Mouse (Mus musculus) kidney, postnatal 0 days (tissue): Measurements from ENCODE around the gene Cst8. TPM values are rescaled to one million over a fixed set of nuclear protein-coding genes. Genes with fewer than 3 reads are reported as not detected.

ENCODE experiments used
- ATAC-seq: fragments of 200-750 bp; cut with Nextera tagmentation; replicated peaks from 2 replicates; pipeline ENCODE4 v1.8.0; 2017; ENCODE audit warnings: low read depth, moderate number of reproducible peaks, moderate TSS enrichment, moderate library complexity; ENCODE audit not compliant: low FRiP score
- DNase-seq: peaks from one replicate; pipeline ENCODE4 v3.0.0-alpha.2; 2016; ENCODE audit warnings: low spot score
- H3K27ac ChIP-seq: fragments of 300-500 bp; sonication (generic); 2 replicates; pipeline ENCODE4 v1.5.1; 2014; ENCODE audit warnings: mild to moderate bottlenecking
- H3K27me3 ChIP-seq: fragments of 300-500 bp; sonication (generic); 2 replicates; pipeline ENCODE4 v1.6.1; 2014; ENCODE audit warnings: low read length, mixed read lengths; ENCODE audit not compliant: insufficient read depth
- H3K36me3 ChIP-seq: fragments of 300-500 bp; sonication (generic); 2 replicates; pipeline ENCODE4 v1.6.1; 2014; ENCODE audit warnings: low read length, mixed read lengths; ENCODE audit not compliant: insufficient read depth
- H3K4me1 ChIP-seq: fragments of 300-500 bp; sonication (generic); replicated peaks from 2 replicates; pipeline ENCODE4 v1.6.1; 2014; ENCODE audit warnings: antibody characterized with exemption, low read length, mixed read lengths; ENCODE audit not compliant: insufficient read depth
- H3K4me2 ChIP-seq: fragments of 300-500 bp; sonication (generic); 2 replicates; pipeline ENCODE4 v1.6.1; 2014; ENCODE audit warnings: mild to moderate bottlenecking, low read length, moderate library complexity, mixed read lengths
- H3K4me3 ChIP-seq: fragments of 300-500 bp; sonication (generic); replicated peaks from 2 replicates; pipeline ENCODE4 v1.5.1; 2014; ENCODE audit warnings: low read depth, low read length
- H3K9ac ChIP-seq: fragments of 300-500 bp; sonication (generic); 2 replicates; pipeline ENCODE4 v1.6.1; 2014; ENCODE audit warnings: low read depth, low read length
- H3K9me3 ChIP-seq: fragments of 300-500 bp; sonication (generic); replicated peaks from 2 replicates; pipeline ENCODE4 v1.6.1; 2016; ENCODE audit warnings: low read length, inconsistent platforms, mixed read lengths
- CTCF ChIP-seq: IDR thresholded peaks from 2 replicates; pipeline ENCODE4 v1.5.1; 2016; ENCODE audit warnings: antibody characterized with exemption, low read depth, mild to moderate bottlenecking, moderate library complexity
- WGBS: fragments of 180-500 bp; shearing (Covaris S2); extraction: QIAGEN DNeasy Blood & Tissue Kit; methylation state at CpG from one replicate; pipeline ENCODE4 v1.1.7; 2014; 5-methylcytosine and 5-hydroxymethylcytosine counted together
- polyA plus RNA-seq: library from polyadenylated mRNA; unstranded; fragments of >200 nt; fragmentation: Nextera tagmentation; extraction: Ambion mirVana; gene quantifications from 2 replicates; pipeline ENCODE4 v1.2.1, GENCODE M21; 2015

Cst8 gene
- polyA plus RNA-seq, 1 experiment from 2014 or later = not detected

DNA sequence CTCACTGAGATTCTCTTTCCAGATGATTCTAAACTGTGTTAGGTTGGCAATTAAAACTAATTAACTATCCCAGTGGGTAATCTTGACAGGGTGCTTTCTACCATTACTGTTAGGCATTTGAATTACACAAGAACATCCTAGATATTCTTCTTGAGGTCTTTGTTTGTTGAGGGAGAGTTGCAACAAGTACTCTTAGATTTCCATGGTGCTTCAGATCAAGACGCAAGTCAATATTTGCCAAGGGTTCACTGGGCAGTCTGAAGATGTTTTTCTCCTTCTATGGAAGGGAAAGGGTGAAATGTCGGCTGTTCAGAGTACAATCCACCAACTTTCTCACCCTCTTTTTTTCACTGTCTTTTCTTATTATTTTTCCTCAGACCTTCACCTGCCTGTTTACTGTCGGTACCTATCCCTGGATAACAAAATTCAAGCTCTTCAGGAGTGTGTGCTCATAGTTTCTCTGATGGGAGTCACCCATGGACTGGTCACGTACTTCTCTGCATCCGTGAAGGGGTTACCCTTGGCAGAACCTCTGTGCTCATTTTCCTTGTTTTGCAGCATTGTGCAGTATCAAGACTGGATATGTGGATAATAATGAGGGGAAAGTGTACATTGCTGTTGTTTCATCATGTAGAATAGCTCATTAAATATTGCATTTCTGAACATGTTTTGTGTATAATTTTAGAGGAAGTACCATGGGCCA is 39.6 kb downstream of the Cst8 start:
- Histone ChIP-seq H3K27ac (no peak overlapping the region), H3K27me3 (no peaks in the 10 kb centered on the region), H3K4me3 (no peak overlapping the region), H3K9me3 (no peaks in the 10 kb centered on the region), H3K4me2 (no peak overlapping the region), H3K9ac (no peak overlapping the region), H3K4me1 (no peaks in the 10 kb centered on the region), H3K36me3 (no peaks in the 10 kb centered on the region)
- no peak for TF ChIP-seq CTCF
- ATAC-seq = no peak
- no peak for DNase-seq
- WGBS = 86% methylated on average over 5 of the region's 5 CpGs

DNA sequence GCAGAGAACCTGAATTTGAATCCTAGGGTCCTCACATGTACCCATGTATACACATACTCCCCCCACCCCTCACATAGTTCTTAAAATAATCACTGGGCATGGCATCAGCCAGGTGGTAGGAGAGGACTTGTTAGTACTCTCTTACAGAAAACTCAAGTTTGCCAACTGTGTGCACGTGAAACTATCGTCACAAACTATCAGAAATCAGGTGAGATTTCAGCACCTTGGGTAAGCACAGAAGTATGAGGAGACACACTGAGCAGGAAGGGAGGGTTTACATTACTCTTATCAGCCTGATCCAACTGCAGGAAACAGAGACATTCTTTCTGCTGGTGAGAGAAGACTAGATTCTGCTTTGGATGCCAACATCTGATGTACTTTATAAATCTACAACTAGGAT is 40.6 kb downstream of the Cst8 start:
- H3K4me3 ChIP-seq = no peak overlapping the region
- TF ChIP-seq CTCF = no peak
- no peaks in the 10 kb centered on the region for H3K4me1 ChIP-seq
- DNase-seq (no peak), ATAC-seq (no peak)
- no peak overlapping the region for H3K27ac ChIP-seq
- H3K4me2 ChIP-seq = no peak overlapping the region
- H3K27me3 ChIP-seq = no peaks in the 10 kb centered on the region
- H3K9me3 ChIP-seq = no peaks in the 10 kb centered on the region
- H3K9ac ChIP-seq = no peak overlapping the region
- no peaks in the 10 kb centered on the region for H3K36me3 ChIP-seq
- 86% methylated on average over 2 of the region's 2 CpGs for WGBS

- WGBS = 45% methylated on average over 8 of the region's 8 CpGs
- peak; percentile 86 for TF ChIP-seq CTCF
- Histone ChIP-seq H3K9me3 (no peaks in the 10 kb centered on the region), H3K9ac (no peak overlapping the region), H3K4me1 (no peaks in the 10 kb centered on the region), H3K27ac (no peak overlapping the region), H3K27me3 (no peaks in the 10 kb centered on the region), H3K4me3 (no peak overlapping the region), H3K36me3 (no peaks in the 10 kb centered on the region), H3K4me2 (no peak overlapping the region)
- ATAC-seq (peak; percentile 69), DNase-seq (peak; percentile 80)
These were observed 52.7 kb downstream of the Cst8 start for GRCm38 (mm10) chr2:148851116-148851906.

Other genes with a start within 250 kb of the Cst8 start
- 75.3 and 77.2 TPM in 2 replicates for gene Nxt1, start 126.2 kb upstream of the Cst8 start, polyA plus RNA-seq
- 20.0 and 20.5 TPM in 2 replicates for gene Gzf1, start 117.8 kb upstream of the Cst8 start, polyA plus RNA-seq
- gene Napb, start 66.3 kb upstream of the Cst8 start, polyA plus RNA-seq = 1.3 and 1.4 TPM in 2 replicates
- not detected in 2 replicates for gene Cstl1, start 48.4 kb upstream of the Cst8 start, polyA plus RNA-seq
- not detected in 2 replicates for gene Cst11, start 27.3 kb upstream of the Cst8 start, polyA plus RNA-seq
- gene 8030411F24Rik, start 16.8 kb upstream of the Cst8 start, polyA plus RNA-seq = not detected in 2 replicates
- gene Cst12, start 9.4 kb upstream of the Cst8 start, polyA plus RNA-seq = not detected in 2 replicates
- gene Cst13, start 21.3 kb downstream of the Cst8 start, polyA plus RNA-seq = not detected in 2 replicates
- gene Cst9, start 36.4 kb downstream of the Cst8 start, polyA plus RNA-seq = not detected in 2 replicates
- gene 9230104L09Rik, start 66.3 kb downstream of the Cst8 start, polyA plus RNA-seq = not detected in 2 replicates
- gene Cst3, start 76.9 kb downstream of the Cst8 start, polyA plus RNA-seq = 545 and 617 TPM in 2 replicates
- gene Gm1330, start 204.5 kb downstream of the Cst8 start, polyA plus RNA-seq = not detected in 2 replicates
- gene Gm10750, start 218.5 kb downstream of the Cst8 start, polyA plus RNA-seq = not detected in 2 replicates